Mouse (Mus musculus) natural killer cell, adult 2 months (primary cell): ENCODE measurements at regions not wholly inside any gene's neighbourhood (a gene's known extent, or its start where the extent isn't known, plus 50 kb on each side); places are given as distances from the start of the nearest gene placed in this dataset.

Source experiments
- DNase-seq, 2 experiments: peaks; one replicate each; pipeline ENCODE4 v3.0.0; 2022; ENCODE audit warnings: low spot score in 2 of 2

- no peak for DNase-seq
Measured at GRCm38 (mm10) chr13:83111503-83111902, 392.3 kb upstream of the Mef2c start.

GRCm38 (mm10) chr13:83112323-83112722 lies 391.5 kb upstream of the Mef2c start:
- peak in 1 of 2 experiments; percentile 26 for DNase-seq

- no peak for DNase-seq
Measured at GRCm38 (mm10) chr13:83112741-83113140, 391.1 kb upstream of the Mef2c start.

GRCm38 (mm10) chr13:83113808-83114207 lies 390.0 kb upstream of the Mef2c start:
- DNase-seq: no peak

- no peak for DNase-seq
Measured at GRCm38 (mm10) chr13:83114401-83114800, 389.4 kb upstream of the Mef2c start.

GRCm38 (mm10) chr13:83115691-83116090 lies 388.1 kb upstream of the Mef2c start:
- DNase-seq: no peak

- no peak for DNase-seq
Measured at GRCm38 (mm10) chr13:83120343-83120742, 383.5 kb upstream of the Mef2c start.

- DNase-seq: no peak
Measured at GRCm38 (mm10) chr13:83123596-83123995, 380.2 kb upstream of the Mef2c start.

GRCm38 (mm10) chr13:83124651-83125050 lies 379.2 kb upstream of the Mef2c start:
- no peak for DNase-seq

- no peak for DNase-seq
Measured at GRCm38 (mm10) chr13:83126438-83126837, 377.4 kb upstream of the Mef2c start.

GRCm38 (mm10) chr13:83131129-83131981 lies 372.5 kb upstream of the Mef2c start:
- DNase-seq: no peak

GRCm38 (mm10) chr13:83131982-83132354 lies 371.9 kb upstream of the Mef2c start:
- DNase-seq: no peak

GRCm38 (mm10) chr13:83132671-83133638 lies 370.9 kb upstream of the Mef2c start:
- DNase-seq: no peak

- DNase-seq: no peak
Measured at GRCm38 (mm10) chr13:83143316-83143715, 360.5 kb upstream of the Mef2c start.

- DNase-seq: no peak
Measured at GRCm38 (mm10) chr13:83154626-83155124, 349.2 kb upstream of the Mef2c start.

GRCm38 (mm10) chr13:83159969-83160368 lies 343.9 kb upstream of the Mef2c start:
- no peak for DNase-seq

GRCm38 (mm10) chr13:83162761-83163160 lies 341.1 kb upstream of the Mef2c start:
- no peak for DNase-seq

- DNase-seq: no peak
Measured at GRCm38 (mm10) chr13:83175086-83175485, 328.7 kb upstream of the Mef2c start.

GRCm38 (mm10) chr13:83201931-83202671 lies 301.7 kb upstream of the Mef2c start:
- no peak for DNase-seq

GRCm38 (mm10) chr13:83206622-83207021 lies 297.2 kb upstream of the Mef2c start:
- DNase-seq: no peak

- no peak for DNase-seq
Measured at GRCm38 (mm10) chr13:83207513-83207912, 296.3 kb upstream of the Mef2c start.

GRCm38 (mm10) chr13:83208111-83208510 lies 295.7 kb upstream of the Mef2c start:
- no peak for DNase-seq
